Mouse (Mus musculus): ENCODE data around the gene Vegfa.
"Not testable (repeated sequence)": the region's sequence is repeated elsewhere in the genome, so short reads cannot be mapped to it uniquely, and the experiment has no call there.

The Vegfa gene

GRCm38 (mm10) chr17:45996921-45997444 is 35.2 kb downstream of the Vegfa start:
- DNase-seq (ENCODE audit: low spot score): no peak

- DNase-seq (ENCODE audit: low spot score): no peak
Measured at GRCm38 (mm10) chr17:45994281-45994817, 37.8 kb downstream of the Vegfa start.

GRCm38 (mm10) chr17:45986915-45987314 is 45.3 kb downstream of the Vegfa start:
- no peak for DNase-seq (ENCODE audit: low spot score)

- no peak for DNase-seq (ENCODE audit: low spot score)
Measured at GRCm38 (mm10) chr17:45986374-45986773, 45.8 kb downstream of the Vegfa start.

GRCm38 (mm10) chr17:45983185-45983584 is 49.0 kb downstream of the Vegfa start:
- not testable (repeated sequence) for DNase-seq (ENCODE audit: low spot score)

GRCm38 (mm10) chr17:45981841-45982240 is 50.3 kb downstream of the Vegfa start:
- no peak for DNase-seq (ENCODE audit: low spot score)

GRCm38 (mm10) chr17:45979025-45979805 is 53.0 kb downstream of the Vegfa start:
- no peak for DNase-seq (ENCODE audit: low spot score)

- peak; percentile 70 for DNase-seq (ENCODE audit: low spot score)
Measured at GRCm38 (mm10) chr17:45974461-45974860, 57.7 kb downstream of the Vegfa start.

- no peak for DNase-seq (ENCODE audit: low spot score)
Measured at GRCm38 (mm10) chr17:45973214-45973613, 59.0 kb downstream of the Vegfa start.

GRCm38 (mm10) chr17:45972405-45972804 is 59.8 kb downstream of the Vegfa start:
- no peak for DNase-seq (ENCODE audit: low spot score)

GRCm38 (mm10) chr17:45971800-45972199 is 60.4 kb downstream of the Vegfa start:
- no peak for DNase-seq (ENCODE audit: low spot score)

- no peak for DNase-seq (ENCODE audit: low spot score)
Measured at GRCm38 (mm10) chr17:45970741-45971550, 61.2 kb downstream of the Vegfa start.

- DNase-seq (ENCODE audit: low spot score): no peak
Measured at GRCm38 (mm10) chr17:45969596-45969995, 62.6 kb downstream of the Vegfa start.

GRCm38 (mm10) chr17:45968341-45968740 is 63.8 kb downstream of the Vegfa start:
- no peak for DNase-seq (ENCODE audit: low spot score)
